Mouse (Mus musculus) small intestine, adult 2 months (tissue): ENCODE measurements around the gene Zfp141. TPM values are rescaled to one million over a fixed set of nuclear protein-coding genes. Genes with fewer than 3 reads are reported as not detected.

ENCODE experiments used
- H3K27ac ChIP-seq: fragments of 200-500 bp; 2 replicates; pipeline ENCODE4 v1.5.1; 2012; ENCODE audit warnings: low read depth, low read length, control low read depth, inconsistent platforms; ENCODE audit not compliant: insufficient read depth
- H3K27me3 ChIP-seq: fragments of 200-500 bp; 2 replicates; pipeline ENCODE4 v1.6.1; 2012; ENCODE audit warnings: mild to moderate bottlenecking, moderate library complexity, low read length, inconsistent platforms; ENCODE audit not compliant: control insufficient read depth, insufficient read depth
- H3K36me3 ChIP-seq: fragments of 200-500 bp; 2 replicates; pipeline ENCODE4 v1.6.1; 2012; ENCODE audit warnings: mild to moderate bottlenecking, low read length, control low read depth, inconsistent platforms; ENCODE audit not compliant: control insufficient read depth, insufficient read depth
- H3K4me1 ChIP-seq: fragments of 200-500 bp; 2 replicates; pipeline ENCODE4 v1.6.1; 2012; ENCODE audit warnings: low read length, inconsistent platforms, mixed read lengths; ENCODE audit not compliant: control insufficient read depth, insufficient read depth, insufficient read length
- H3K4me3 ChIP-seq: fragments of 200-500 bp; 2 replicates; pipeline ENCODE4 v1.5.1; 2012; ENCODE audit warnings: low read depth, mild to moderate bottlenecking, control low read depth, inconsistent platforms, low read length, moderate library complexity
- CTCF ChIP-seq: fragments of 200-500 bp; IDR thresholded peaks from 2 replicates; pipeline ENCODE4 v1.5.1; 2012; ENCODE audit warnings: low read depth, mild to moderate bottlenecking, control low read depth, inconsistent platforms, low read length, moderate library complexity, mixed read lengths; ENCODE audit not compliant: insufficient replicate concordance, insufficient read length; ENCODE audit errors: extremely low read depth
- POLR2A ChIP-seq: fragments of 200-500 bp; IDR thresholded peaks from 2 replicates; pipeline ENCODE4 v1.6.1; 2012; ENCODE audit warnings: low read depth, mild to moderate bottlenecking, control low read depth, inconsistent platforms, low read length, moderate library complexity
- WGBS: fragments of 180-500 bp; shearing (Covaris S2); methylation state at CpG from one replicate; pipeline ENCODE4 v1.1.7; 2018; 5-methylcytosine and 5-hydroxymethylcytosine counted together
- polyA plus RNA-seq: library from polyadenylated mRNA; depleted of rRNA; stranded (reverse); fragments of >200 nt; gene quantifications from 2 replicates; pipeline ENCODE4 v1.2.3, GENCODE M21; 2012; rRNA removed

The Zfp141 gene
- polyA plus RNA-seq, 1 experiment = 1.7 TPM

DNA sequence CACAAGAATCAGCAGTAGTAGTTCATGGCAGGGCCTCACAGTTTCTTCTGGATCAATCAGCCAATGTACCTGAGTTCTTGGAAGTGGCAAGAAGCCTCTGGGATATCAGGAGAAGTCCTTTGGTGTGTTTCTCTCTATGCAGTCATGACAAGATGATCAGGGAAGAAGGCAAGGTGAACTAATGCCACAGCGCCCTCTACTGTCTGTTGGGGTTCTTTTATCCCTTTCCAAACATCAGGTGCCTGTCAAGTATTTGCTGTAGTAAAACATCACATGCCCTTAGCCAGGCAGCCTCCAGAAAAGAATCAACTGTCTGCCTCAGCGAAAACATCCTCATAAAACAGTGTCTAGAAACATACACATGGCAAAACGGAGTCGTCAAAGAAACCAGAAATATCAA lies 50.9 kb downstream of the Zfp141 start:
- Histone ChIP-seq H3K36me3 (no peaks in the 10 kb centered on the region), H3K27ac (no peak overlapping the region), H3K4me3 (no peak overlapping the region), H3K27me3 (no peaks in the 10 kb centered on the region), H3K4me1 (no peaks in the 10 kb centered on the region)
- WGBS = 70% methylated on average over 4 of the region's 4 CpGs
- no peak for TF ChIP-seq POLR2A
- no peak for TF ChIP-seq CTCF

GRCm38 (mm10) chr7:42450618-42451017 lies 54.9 kb downstream of the Zfp141 start:
- H3K27me3 ChIP-seq = no peaks in the 10 kb centered on the region
- no peak overlapping the region for H3K4me3 ChIP-seq
- no peak overlapping the region for H3K27ac ChIP-seq
- H3K4me1 ChIP-seq = no peaks in the 10 kb centered on the region
- H3K36me3 ChIP-seq = no peaks in the 10 kb centered on the region
- TF ChIP-seq CTCF (peak; percentile 51; the same call in 1 of the 2 replicates), POLR2A (no peak)
- whole genome bisulfite sequencing = 24% methylated on average over 3 of the region's 3 CpGs

- Histone ChIP-seq H3K4me1 (no peaks in the 10 kb centered on the region), H3K4me3 (no peak within 1 kb of the TSS), H3K27ac (no peak within 1 kb of the TSS), H3K27me3 (no peaks in the 10 kb centered on the region), H3K36me3 (no peaks in the 10 kb centered on the region)
- WGBS = 54% methylated on average over 5 of the region's 5 CpGs
- TF ChIP-seq POLR2A (no peak), CTCF (no peak)
These were observed 57.7 kb downstream of the Zfp141 start, which contains the start of gene 4933421I07Rik for GRCm38 (mm10) chr7:42447850-42448249. 4933421I07Rik (minus strand) TSS chr7:42448120.

- WGBS = 84% methylated on average over 9 of the region's 9 CpGs
- no peak overlapping the region for H3K27ac ChIP-seq
- no peak overlapping the region for H3K4me3 ChIP-seq
- no peaks in the 10 kb centered on the region for H3K27me3 ChIP-seq
- no peaks in the 10 kb centered on the region for H3K36me3 ChIP-seq
- no peak for TF ChIP-seq CTCF
- no peak for TF ChIP-seq POLR2A
- no peaks in the 10 kb centered on the region for H3K4me1 ChIP-seq
These were observed 58.2 kb downstream of the Zfp141 start for GRCm38 (mm10) chr7:42447352-42447751.

Other genes with a start within 250 kb of the Zfp141 start
- gene Vmn2r61, start 245.7 kb downstream of the Zfp141 start, polyA plus RNA-seq = not detected in 2 replicates
- gene 4933421I07Rik, start 57.6 kb downstream of the Zfp141 start, polyA plus RNA-seq = not detected in 2 replicates
- not detected in 2 replicates for gene Gm21028, start 72.8 kb upstream of the Zfp141 start, polyA plus RNA-seq
- not detected in 2 replicates for gene Zfp977, start 86.8 kb upstream of the Zfp141 start, polyA plus RNA-seq
- 0.05 TPM in 1 of 2 replicates, not detected in the other for gene Zfp976, start 136.8 kb upstream of the Zfp141 start, polyA plus RNA-seq
- gene Zfp975, start 187.0 kb upstream of the Zfp141 start, polyA plus RNA-seq = 0.05 and 0.13 TPM in 2 replicates
- not detected in 2 replicates for gene Gm17067, start 221.3 kb upstream of the Zfp141 start, polyA plus RNA-seq